Mouse (Mus musculus) hindbrain, postnatal 0 days (tissue): ENCODE data around the gene Rgs6. TPM values are rescaled to one million over a fixed set of nuclear protein-coding genes. Genes with fewer than 3 reads are reported as not detected.

Experiments
- ATAC-seq: fragments of 200-750 bp; cut with Nextera tagmentation; 2 replicates; pipeline ENCODE4 v1.8.0; 2017; ENCODE audit warnings: mild to moderate bottlenecking, moderate TSS enrichment, moderate library complexity
- DNase-seq: peaks from one replicate; pipeline ENCODE4 v3.0.0-alpha.2; 2015; ENCODE audit warnings: low spot score
- H3K27ac ChIP-seq: fragments of 300-500 bp; sonication (generic); 2 replicates; pipeline ENCODE4 v1.5.1; 2014; ENCODE audit warnings: mild to moderate bottlenecking
- H3K27me3 ChIP-seq: fragments of 300-500 bp; sonication (generic); 2 replicates; pipeline ENCODE4 v1.6.1; 2014; ENCODE audit warnings: low read length, mixed read lengths; ENCODE audit not compliant: insufficient read depth
- H3K36me3 ChIP-seq: fragments of 300-500 bp; sonication (generic); 2 replicates; pipeline ENCODE4 v1.6.1; 2014; ENCODE audit warnings: low read length, mixed read lengths; ENCODE audit not compliant: insufficient read depth
- H3K4me1 ChIP-seq: fragments of 300-500 bp; sonication (generic); 2 replicates; pipeline ENCODE4 v1.6.1; 2014; ENCODE audit warnings: antibody characterized with exemption, low read length, mixed read lengths; ENCODE audit not compliant: insufficient read depth
- H3K4me2 ChIP-seq: fragments of 300-500 bp; sonication (generic); 2 replicates; pipeline ENCODE4 v1.6.1; 2014; ENCODE audit warnings: low read depth, mild to moderate bottlenecking, low read length, moderate library complexity, mixed read lengths
- H3K4me3 ChIP-seq: fragments of 300-500 bp; sonication (generic); 2 replicates; pipeline ENCODE4 v1.5.1; 2014; ENCODE audit warnings: low read length
- H3K9ac ChIP-seq: fragments of 300-500 bp; sonication (generic); replicated peaks from 2 replicates; pipeline ENCODE4 v1.6.1; 2014; ENCODE audit warnings: mild to moderate bottlenecking, low read length, moderate library complexity, mixed read lengths
- H3K9me3 ChIP-seq: fragments of 300-500 bp; sonication (generic); 2 replicates; pipeline ENCODE4 v1.6.1; 2016; ENCODE audit warnings: low read length, mixed read lengths
- CTCF ChIP-seq: IDR thresholded peaks from 2 replicates; pipeline ENCODE4 v1.5.1; 2016; ENCODE audit warnings: antibody characterized with exemption, control low read depth, low read depth
- WGBS: fragments of 180-500 bp; shearing (Covaris S2); extraction: QIAGEN DNeasy Blood & Tissue Kit; methylation state at CpG from one replicate; pipeline ENCODE4 v1.1.7; 2014; 5-methylcytosine and 5-hydroxymethylcytosine counted together
- polyA plus RNA-seq: library from polyadenylated mRNA; unstranded; fragments of >200 nt; fragmentation: Nextera tagmentation; extraction: Ambion mirVana; gene quantifications from 2 replicates; pipeline ENCODE4 v1.2.1, GENCODE M21; 2015
- total RNA-seq: library from RNA; depleted of rRNA; stranded (reverse); fragments of >200 nt; gene quantifications from 2 replicates; pipeline ENCODE4 v1.2.3, GENCODE M21; 2014

Rgs6 gene
- total and polyA plus RNA-seq, 2 experiments from 2014 or later: 14.3 to 16.4 TPM

DNA sequence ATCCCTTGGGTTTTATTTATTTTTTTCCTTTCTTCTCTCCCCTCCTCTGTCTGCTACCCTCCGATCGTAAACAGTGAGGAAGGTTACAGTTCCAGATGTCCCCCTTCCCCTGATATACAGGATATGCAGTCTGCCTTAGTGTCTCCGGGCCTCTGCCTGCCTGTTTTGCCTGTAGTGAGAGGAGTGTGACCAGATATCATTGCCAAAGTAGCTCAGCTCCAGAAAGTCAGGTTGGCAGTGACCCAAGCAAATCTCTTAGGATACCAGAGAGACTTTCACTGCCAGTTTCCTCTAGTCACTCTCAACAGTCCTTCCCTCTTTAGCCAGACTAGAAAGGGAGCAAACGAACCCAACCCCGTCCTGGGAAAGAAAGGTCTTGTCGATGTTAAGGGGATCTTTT, 545.7 kb downstream of the Rgs6 start:
- no peak for TF ChIP-seq CTCF
- 0 out of 2 replicates have a peak, but pooled peaks cover 2% of the 10 kb centered on the region for H3K4me1 ChIP-seq
- ATAC-seq (peak; percentile 73; the same call in 1 of the 2 replicates), DNase-seq (peak; percentile 87)
- H3K27ac ChIP-seq: peak overlapping the region; percentile 54
- H3K9ac ChIP-seq: no peak overlapping the region
- no peaks in the 10 kb centered on the region for H3K36me3 ChIP-seq
- 40% methylated on average over 6 of the region's 6 CpGs for WGBS
- no peak overlapping the region for H3K4me2 ChIP-seq
- H3K4me3 ChIP-seq: no peak overlapping the region
- no peaks in the 10 kb centered on the region for H3K27me3 ChIP-seq
- no peaks in the 10 kb centered on the region for H3K9me3 ChIP-seq

DNA sequence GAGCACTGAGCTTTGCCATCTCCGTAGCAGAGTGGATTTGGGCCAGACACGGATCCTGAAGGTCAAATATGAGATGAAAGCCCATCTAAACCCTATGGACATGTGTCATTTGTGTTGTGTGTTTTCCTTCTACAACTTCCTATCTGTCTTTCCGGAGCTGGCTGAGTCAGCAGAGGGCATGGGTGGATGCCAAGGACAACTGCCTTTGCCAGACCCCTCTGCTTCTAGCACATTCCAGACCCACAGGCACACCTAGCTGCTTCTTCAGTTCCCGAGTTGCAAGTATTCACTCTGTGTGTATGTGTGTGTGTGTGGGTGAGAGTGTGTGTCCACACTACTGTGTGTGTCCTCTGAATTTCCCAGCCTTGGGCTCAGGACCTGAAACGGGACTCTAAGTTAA, 547.9 kb downstream of the Rgs6 start:
- no peaks in the 10 kb centered on the region for H3K36me3 ChIP-seq
- no peak overlapping the region for H3K4me2 ChIP-seq
- H3K27ac ChIP-seq: no peak overlapping the region
- H3K9me3 ChIP-seq: no peaks in the 10 kb centered on the region
- no peak for DNase-seq
- H3K9ac ChIP-seq: no peak overlapping the region
- H3K4me3 ChIP-seq: no peak overlapping the region
- no peak for ATAC-seq
- WGBS: 87% methylated on average over 5 of the region's 5 CpGs
- 0 out of 2 replicates have a peak, but pooled peaks cover 2% of the 10 kb centered on the region for H3K4me1 ChIP-seq
- H3K27me3 ChIP-seq: no peaks in the 10 kb centered on the region
- no peak for TF ChIP-seq CTCF

DNA sequence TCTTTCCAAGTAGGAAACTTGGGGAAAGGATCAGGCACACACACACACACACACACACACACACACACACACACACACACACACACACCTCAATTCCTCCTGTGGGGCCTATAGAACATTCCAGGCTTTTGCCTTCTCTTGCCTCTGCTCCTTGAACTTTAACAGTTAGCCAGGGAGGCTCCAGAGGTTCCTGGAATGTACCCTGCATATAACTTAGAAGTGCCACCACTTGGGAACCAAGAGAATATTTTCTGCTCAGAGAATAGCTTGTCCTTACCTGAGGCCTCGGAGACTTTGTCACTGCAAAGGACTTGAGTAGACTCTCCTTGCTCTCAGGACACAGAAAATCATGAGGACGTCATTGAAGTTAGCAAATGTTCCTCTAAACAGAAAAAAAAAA, 548.4 kb downstream of the Rgs6 start:
- 73% methylated on average over 2 of the region's 2 CpGs for WGBS
- ATAC-seq (no peak), DNase-seq (no peak)
- Histone ChIP-seq H3K27ac (no peak overlapping the region), H3K4me2 (no peak overlapping the region), H3K9me3 (no peaks in the 10 kb centered on the region), H3K36me3 (no peaks in the 10 kb centered on the region), H3K9ac (no peak overlapping the region), H3K27me3 (no peaks in the 10 kb centered on the region), H3K4me1 (0 out of 2 replicates have a peak, but pooled peaks cover 2% of the 10 kb centered on the region), H3K4me3 (no peak overlapping the region)
- no peak for TF ChIP-seq CTCF

DNA sequence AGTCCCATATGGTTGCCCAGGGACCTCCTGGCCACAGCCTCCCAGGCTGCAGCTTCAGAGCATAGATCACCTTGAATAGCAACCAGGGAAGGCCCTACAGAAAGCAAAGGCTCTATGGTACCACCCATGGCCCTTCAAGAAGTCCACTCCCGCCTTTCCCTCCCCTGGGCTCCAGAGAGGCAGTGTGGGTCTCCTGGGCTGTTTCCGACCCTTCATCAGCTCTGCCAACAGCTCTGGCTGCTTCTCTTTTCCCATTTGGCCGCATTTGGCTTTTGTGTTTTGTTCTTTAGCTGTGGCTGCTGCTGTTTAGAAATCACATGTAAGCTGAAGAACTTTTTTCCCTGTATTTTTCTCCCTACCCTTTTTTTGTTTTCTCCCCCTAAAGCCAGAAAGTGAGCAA, 548.9 kb downstream of the Rgs6 start:
- ATAC-seq (no peak), DNase-seq (peak; percentile 35)
- Histone ChIP-seq H3K4me2 (no peak overlapping the region), H3K9ac (no peak overlapping the region), H3K36me3 (no peaks in the 10 kb centered on the region), H3K9me3 (no peaks in the 10 kb centered on the region), H3K27me3 (no peaks in the 10 kb centered on the region), H3K4me3 (no peak overlapping the region), H3K4me1 (0 out of 2 replicates have a peak, but pooled peaks cover 2% of the 10 kb centered on the region), H3K27ac (no peak overlapping the region)
- WGBS: 47% methylated on average over 3 of the region's 3 CpGs
- no peak for TF ChIP-seq CTCF

DNA sequence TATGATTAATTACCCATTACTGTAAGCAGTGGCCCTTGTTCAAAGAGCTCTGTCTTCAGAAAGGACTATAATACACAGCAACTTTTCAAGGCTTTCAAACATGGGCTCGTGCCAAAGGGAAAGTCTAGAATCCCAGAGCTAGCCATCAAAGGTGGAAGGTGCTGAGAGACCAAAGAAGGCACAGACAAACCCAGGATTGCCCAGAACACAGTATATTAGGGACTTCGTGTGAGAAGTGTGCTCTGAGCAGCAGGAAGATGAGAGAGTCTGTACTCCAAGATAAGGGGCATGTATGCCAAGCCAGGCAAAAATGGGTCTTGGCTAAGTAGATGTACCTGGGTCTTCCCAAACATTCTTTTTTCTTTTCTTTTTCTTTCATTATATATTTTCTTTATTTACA, 553.1 kb downstream of the Rgs6 start:
- no peak for TF ChIP-seq CTCF
- no peak for DNase-seq
- Histone ChIP-seq H3K27ac (no peak overlapping the region), H3K9me3 (no peaks in the 10 kb centered on the region), H3K9ac (no peak overlapping the region), H3K4me3 (no peak overlapping the region), H3K4me2 (no peak overlapping the region), H3K27me3 (no peaks in the 10 kb centered on the region), H3K36me3 (no peaks in the 10 kb centered on the region), H3K4me1 (peaks cover 5% of the 10 kb centered on the region; the same call in 1 of the 2 replicates)
- no peak for ATAC-seq
- 45% methylated on average over 2 of the region's 2 CpGs for WGBS

DNA sequence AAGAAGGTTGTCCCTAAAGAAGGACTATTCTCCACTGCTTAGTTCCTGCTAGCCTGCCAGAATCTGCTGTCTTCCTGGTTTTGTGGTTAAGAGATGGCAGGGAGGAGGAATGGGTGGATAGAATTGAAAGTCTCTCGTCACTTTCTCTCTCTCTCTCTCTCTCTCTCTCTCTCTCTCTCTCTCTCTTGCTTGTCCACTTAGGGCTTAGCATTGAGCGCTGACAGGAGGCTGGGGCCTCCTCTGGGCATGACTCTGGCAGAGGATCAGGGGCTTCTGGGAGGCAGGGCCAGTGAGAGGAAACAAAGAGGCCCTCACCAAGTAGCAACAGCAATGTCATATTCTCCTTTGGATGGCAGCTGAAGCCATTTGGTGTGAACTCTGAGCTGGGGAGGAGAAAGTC, 554.4 kb downstream of the Rgs6 start:
- 45% methylated on average over 2 of the region's 2 CpGs for WGBS
- Histone ChIP-seq H3K9ac (no peak overlapping the region), H3K4me2 (no peak overlapping the region), H3K27me3 (no peaks in the 10 kb centered on the region), H3K4me3 (no peak overlapping the region), H3K27ac (no peak overlapping the region), H3K9me3 (no peaks in the 10 kb centered on the region), H3K36me3 (no peaks in the 10 kb centered on the region), H3K4me1 (peaks cover 5% of the 10 kb centered on the region; the same call in 1 of the 2 replicates)
- no peak for DNase-seq
- 0 out of 2 replicates have a peak, but pooled peaks have one; percentile 50 for ATAC-seq
- no peak for TF ChIP-seq CTCF

DNA sequence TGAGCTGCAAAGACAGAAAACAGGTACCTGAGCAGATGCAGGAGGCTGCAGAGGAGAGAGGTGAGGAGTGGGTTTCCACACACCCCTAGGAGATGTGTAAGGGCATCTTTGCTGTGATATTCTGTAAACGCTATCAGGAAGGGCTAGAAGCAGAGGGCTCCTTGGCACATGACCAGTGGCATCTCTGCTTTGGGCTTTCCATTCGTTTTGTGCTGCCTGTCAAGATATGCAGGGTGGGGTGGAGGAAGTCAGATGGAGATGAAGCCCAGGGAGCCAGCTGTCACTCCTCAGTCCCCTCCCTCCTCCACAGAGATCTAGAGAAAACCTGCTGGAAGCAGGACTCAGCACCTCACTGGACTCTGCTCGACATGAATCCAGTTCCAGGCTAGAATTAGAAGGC, 555.0 kb downstream of the Rgs6 start:
- DNase-seq (no peak), ATAC-seq (no peak)
- Histone ChIP-seq H3K36me3 (no peaks in the 10 kb centered on the region), H3K9ac (no peak overlapping the region), H3K4me1 (peaks cover 5% of the 10 kb centered on the region; the same call in 1 of the 2 replicates), H3K27me3 (no peaks in the 10 kb centered on the region), H3K4me2 (no peak overlapping the region), H3K9me3 (no peaks in the 10 kb centered on the region), H3K27ac (no peak overlapping the region), H3K4me3 (no peak overlapping the region)
- TF ChIP-seq CTCF: no peak
- 44% methylated on average over 3 of the region's 3 CpGs for WGBS
